Mouse (Mus musculus): ENCODE data around the gene Slc35g3. TPM values are rescaled to one million over a fixed set of nuclear protein-coding genes. Genes with fewer than 3 reads are reported as not detected.

The Slc35g3 gene
- polyA plus RNA-seq, 1 experiment = 0.26 TPM

DNA sequence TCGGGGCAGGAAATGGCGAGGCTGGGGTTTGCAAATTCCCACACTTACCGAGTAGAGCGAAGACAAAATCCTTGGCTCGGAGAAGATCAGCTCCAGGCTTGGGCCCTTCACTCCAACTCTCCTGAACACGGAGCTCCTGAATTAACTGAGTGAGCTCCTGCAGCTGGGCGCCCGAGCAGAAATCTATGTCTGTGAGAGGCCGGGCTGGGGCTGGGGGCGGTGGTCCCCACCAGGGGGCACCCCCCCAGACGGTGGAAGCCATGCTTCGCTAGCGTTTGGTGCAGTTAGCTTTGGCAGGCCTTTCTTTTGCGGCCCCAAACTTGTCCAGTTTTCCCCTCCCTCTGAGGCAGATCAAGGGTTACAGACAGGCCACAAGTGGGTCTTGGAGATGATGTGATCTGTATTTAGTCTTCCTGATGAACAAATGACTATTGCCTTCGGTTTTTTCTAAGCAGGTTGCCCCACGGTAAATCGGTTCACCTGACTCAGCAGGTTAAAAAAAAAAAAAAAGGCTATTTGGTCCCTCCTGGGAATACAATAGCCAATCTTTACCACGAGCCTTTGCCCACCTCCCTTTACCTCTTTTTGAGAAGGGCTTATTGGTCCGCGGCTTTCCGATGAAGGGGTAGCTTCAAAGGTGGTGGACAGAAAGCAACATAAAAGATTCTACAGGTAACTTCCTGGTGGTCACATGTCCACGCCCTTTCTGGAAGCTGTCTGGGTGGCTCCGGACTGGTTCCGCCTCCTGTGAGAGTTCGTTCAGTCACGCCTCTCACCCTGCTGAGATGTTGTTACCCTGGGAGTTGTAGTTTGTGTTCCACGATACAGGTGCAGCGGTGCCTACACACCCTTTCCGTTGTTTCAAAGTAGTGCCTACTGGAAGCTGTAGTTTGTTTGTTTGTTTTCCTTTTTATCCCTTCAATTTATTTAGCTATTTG lies 43.5 kb upstream of the Slc35g3 start, which contains the start of gene Tmem102:
Tmem102 (minus strand) TSS at position 653 of the 938 bp plus-strand sequence.
- Histone ChIP-seq H3K4me2 (ENCODE audit: low read depth) (no peak within 1 kb of the TSS), H3K4me3 (no peak within 1 kb of the TSS), H3ac (ENCODE audit: control insufficient read depth, insufficient read length) (no peak within 1 kb of the TSS), H3K79me2 (ENCODE audit: control insufficient read depth, insufficient read depth) (no peaks in the 10 kb centered on the region), H3K27me3 (ENCODE audit: control insufficient read depth, insufficient read depth, insufficient read length) (no peaks in the 10 kb centered on the region), H3K36me3 (ENCODE audit: control insufficient read depth, insufficient read depth) (no peaks in the 10 kb centered on the region)
- TF ChIP-seq POLR2AphosphoS2 (IDR thresholded peaks at IDR 0.05; ENCODE audit: insufficient read length, low read depth) = no peak
- TF ChIP-seq REST (IDR thresholded peaks at IDR 0.05; ENCODE audit: insufficient read depth, insufficient read length) = no peak
- TF ChIP-seq CEBPB (IDR thresholded peaks at IDR 0.05; ENCODE audit: insufficient read depth, poor library complexity, severe bottlenecking) = no peak
- no peak for TF ChIP-seq MAX (IDR thresholded peaks at IDR 0.05; ENCODE audit: low read depth)
- TF ChIP-seq TCF12 (IDR thresholded peaks at IDR 0.05; ENCODE audit: insufficient read depth, poor library complexity, severe bottlenecking) = no peak
- TF ChIP-seq POLR2A (IDR thresholded peaks at IDR 0.05; ENCODE audit: insufficient read length, low read depth) = no peak
- TF ChIP-seq USF1 (IDR thresholded peaks at IDR 0.05; ENCODE audit: low read depth) = no peak
- TF ChIP-seq MYOG (IDR thresholded peaks at IDR 0.05; ENCODE audit: control insufficient read depth in 1 of 3, insufficient read depth in 1 of 3, insufficient read length in 2 of 3, low read depth in 2 of 3) = no peak

DNA sequence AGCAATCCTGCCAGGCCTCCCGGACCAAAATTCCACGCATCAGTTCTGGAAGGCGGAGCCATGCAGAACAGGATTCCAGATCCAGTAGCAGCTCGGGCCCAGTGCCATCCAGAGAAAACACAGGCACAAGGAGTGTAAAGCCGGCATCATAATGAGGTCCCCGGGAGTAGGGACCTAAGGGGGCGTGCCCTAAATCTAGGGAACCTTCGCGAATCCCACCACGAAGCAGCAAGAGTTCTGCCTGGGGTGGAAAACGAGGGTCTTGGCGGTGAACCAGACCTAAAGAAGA lies 42.8 kb upstream of the Slc35g3 start:
- Histone ChIP-seq H3K4me3 (no peak overlapping the region), H3K79me2 (ENCODE audit: control insufficient read depth, insufficient read depth) (no peaks in the 10 kb centered on the region), H3K36me3 (ENCODE audit: control insufficient read depth, insufficient read depth) (no peaks in the 10 kb centered on the region), H3ac (ENCODE audit: control insufficient read depth, insufficient read length) (no peak overlapping the region), H3K4me2 (ENCODE audit: low read depth) (no peak overlapping the region), H3K27me3 (ENCODE audit: control insufficient read depth, insufficient read depth, insufficient read length) (no peaks in the 10 kb centered on the region)
- TF ChIP-seq POLR2A (IDR thresholded peaks at IDR 0.05; ENCODE audit: insufficient read length, low read depth) = no peak
- no peak for TF ChIP-seq REST (IDR thresholded peaks at IDR 0.05; ENCODE audit: insufficient read depth, insufficient read length)
- no peak for TF ChIP-seq SRF (IDR thresholded peaks at IDR 0.05; ENCODE audit: control insufficient read depth, insufficient read length, low read depth)
- TF ChIP-seq TCF3 (IDR thresholded peaks at IDR 0.05; ENCODE audit: insufficient read length, low read depth) = no peak
- TF ChIP-seq CEBPB (IDR thresholded peaks at IDR 0.05; ENCODE audit: insufficient read depth, poor library complexity, severe bottlenecking) = no peak

DNA sequence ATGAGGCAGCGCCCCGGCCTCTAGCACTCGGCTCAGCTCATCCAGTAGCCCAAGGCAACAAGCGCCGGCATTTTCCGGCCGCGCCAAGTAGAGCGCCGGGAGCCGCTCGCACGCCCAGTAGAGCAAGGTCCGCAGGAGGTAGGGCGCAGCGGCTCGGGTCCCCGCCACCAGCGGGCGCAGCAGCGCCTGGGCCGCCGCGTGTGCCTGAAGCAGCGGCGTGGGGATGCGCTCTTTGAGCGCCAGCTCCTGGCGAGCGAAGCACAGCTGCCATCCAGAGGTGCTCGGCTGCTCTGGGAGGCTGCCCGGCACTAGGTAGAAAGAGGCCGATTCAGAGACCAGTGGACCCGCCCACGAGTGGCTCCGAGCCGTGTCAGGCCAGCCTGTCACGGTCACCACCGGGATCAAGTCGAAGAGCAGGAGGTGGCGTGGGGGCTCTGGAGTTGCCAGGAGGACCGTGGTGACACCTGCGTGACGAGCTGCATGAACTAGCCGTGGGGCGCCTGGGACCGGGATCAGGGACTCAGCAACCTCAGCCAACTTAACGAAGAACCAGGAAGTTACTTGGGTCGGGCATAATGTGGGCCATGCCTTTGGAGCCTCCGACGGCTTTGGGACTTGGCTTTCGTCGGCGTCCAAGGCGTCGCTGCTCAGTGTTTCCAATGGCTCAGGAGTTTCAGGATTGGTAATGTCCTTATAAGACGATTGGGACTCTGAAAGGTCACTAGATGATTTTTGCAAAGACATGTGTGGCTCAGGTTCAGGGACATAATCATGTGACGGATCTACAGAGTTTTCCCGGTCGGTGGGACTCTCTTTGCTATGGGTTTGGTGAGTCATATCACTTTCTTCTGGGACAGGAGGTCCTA lies 42.3 kb upstream of the Slc35g3 start:
- no peaks in the 10 kb centered on the region for H3K79me2 ChIP-seq (ENCODE audit: control insufficient read depth, insufficient read depth)
- H3K4me3 ChIP-seq = peak overlapping the region; percentile 65
- H3ac ChIP-seq (ENCODE audit: control insufficient read depth, insufficient read length) = no peak overlapping the region
- no peaks in the 10 kb centered on the region for H3K36me3 ChIP-seq (ENCODE audit: control insufficient read depth, insufficient read depth)
- H3K27me3 ChIP-seq (ENCODE audit: control insufficient read depth, insufficient read depth, insufficient read length) = no peaks in the 10 kb centered on the region
- peak in 2 of 3 experiments; percentile 1 to 36 for TF ChIP-seq MYOD1 (IDR thresholded peaks at IDR 0.05; ENCODE audit: control insufficient read depth in 1 of 3, insufficient read length in 2 of 3, low read depth in 2 of 3)
- peak in 1 of 3 experiments; percentile 64 for TF ChIP-seq MYOG (IDR thresholded peaks at IDR 0.05; ENCODE audit: control insufficient read depth in 1 of 3, insufficient read depth in 1 of 3, insufficient read length in 2 of 3, low read depth in 2 of 3)
- no peak for TF ChIP-seq USF1 (IDR thresholded peaks at IDR 0.05; ENCODE audit: low read depth)
- peak; percentile 40 for TF ChIP-seq SRF (IDR thresholded peaks at IDR 0.05; ENCODE audit: control insufficient read depth, insufficient read length, low read depth)
- peak; percentile 50 for TF ChIP-seq POLR2A (IDR thresholded peaks at IDR 0.05; ENCODE audit: insufficient read length, low read depth)
- peak overlapping the region; percentile 99 for H3K4me2 ChIP-seq (ENCODE audit: low read depth)

DNA sequence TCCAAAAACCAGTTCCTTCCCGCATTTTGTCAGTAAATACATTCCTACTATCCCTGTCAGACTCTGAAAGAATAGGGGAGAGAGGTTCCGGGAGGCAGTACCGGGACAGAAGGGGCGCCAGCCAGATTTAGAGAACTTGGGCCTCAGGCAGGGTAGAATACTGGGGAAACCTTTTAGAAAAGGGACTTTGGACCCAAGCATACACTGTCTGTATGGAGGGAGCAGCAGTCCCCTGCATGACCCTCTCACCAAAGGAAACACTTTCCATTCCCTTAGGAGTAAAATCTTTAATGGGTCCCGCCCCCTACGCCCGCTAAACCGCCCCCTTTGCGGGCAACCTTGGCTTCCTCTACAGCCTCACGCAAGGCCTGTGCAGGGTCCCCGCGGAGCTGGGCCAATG lies 41.6 kb upstream of the Slc35g3 start:
- Histone ChIP-seq H3K27me3 (ENCODE audit: control insufficient read depth, insufficient read depth, insufficient read length) (no peaks in the 10 kb centered on the region), H3K36me3 (ENCODE audit: control insufficient read depth, insufficient read depth) (no peaks in the 10 kb centered on the region), H3K79me2 (ENCODE audit: control insufficient read depth, insufficient read depth) (no peaks in the 10 kb centered on the region), H3K4me3 (peak overlapping the region; percentile 65), H3ac (ENCODE audit: control insufficient read depth, insufficient read length) (peak overlapping the region; percentile 3), H3K4me2 (ENCODE audit: low read depth) (peak overlapping the region; percentile 99)
- TF ChIP-seq POLR2A (IDR thresholded peaks at IDR 0.05; ENCODE audit: insufficient read length, low read depth) = no peak
- TF ChIP-seq REST (IDR thresholded peaks at IDR 0.05; ENCODE audit: insufficient read depth, insufficient read length) = no peak
- no peak for TF ChIP-seq TCF12 (IDR thresholded peaks at IDR 0.05; ENCODE audit: insufficient read depth, poor library complexity, severe bottlenecking)
- no peak for TF ChIP-seq MYOD1 (IDR thresholded peaks at IDR 0.05; ENCODE audit: control insufficient read depth in 1 of 3, insufficient read length in 2 of 3, low read depth in 2 of 3)
- no peak for TF ChIP-seq MAX (IDR thresholded peaks at IDR 0.05; ENCODE audit: low read depth)

DNA sequence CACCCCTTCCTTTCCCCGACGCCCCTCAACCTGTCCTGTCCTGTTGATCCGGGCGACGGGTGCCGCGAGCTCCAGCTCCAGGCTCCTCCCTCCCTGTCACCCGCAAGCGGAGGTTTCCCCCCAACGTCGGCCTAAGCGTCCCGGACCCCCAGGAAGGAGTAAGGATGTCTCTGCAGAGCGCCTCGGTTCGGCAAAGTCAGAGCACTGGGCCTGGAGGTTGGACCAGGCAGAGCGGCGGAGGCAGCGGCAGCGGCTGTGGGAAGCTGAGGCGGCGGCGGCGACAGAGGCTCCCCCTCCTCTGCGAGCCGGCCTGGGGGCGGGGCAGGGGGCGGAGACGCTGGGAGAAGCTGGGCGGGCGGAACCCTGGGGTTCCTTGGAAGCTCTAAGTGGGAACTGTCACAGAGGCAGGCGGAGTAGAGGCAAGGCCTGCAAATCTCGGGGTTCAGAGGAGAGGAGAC lies 40.9 kb upstream of the Slc35g3 start:
- TF ChIP-seq POLR2A (IDR thresholded peaks at IDR 0.05; ENCODE audit: insufficient read length, low read depth) = peak; percentile 86
- TF ChIP-seq POLR2AphosphoS2 (IDR thresholded peaks at IDR 0.05; ENCODE audit: insufficient read length, low read depth) = peak; percentile 89
- peak in 1 of 3 experiments; percentile 31 for TF ChIP-seq MYOG (IDR thresholded peaks at IDR 0.05; ENCODE audit: control insufficient read depth in 1 of 3, insufficient read depth in 1 of 3, insufficient read length in 2 of 3, low read depth in 2 of 3)
- peak in 1 of 3 experiments; percentile 19 for TF ChIP-seq MYOD1 (IDR thresholded peaks at IDR 0.05; ENCODE audit: control insufficient read depth in 1 of 3, insufficient read length in 2 of 3, low read depth in 2 of 3)
- TF ChIP-seq MAX (IDR thresholded peaks at IDR 0.05; ENCODE audit: low read depth) = no peak
- Histone ChIP-seq H3K4me3 (peak overlapping the region; percentile 65), H3K36me3 (ENCODE audit: control insufficient read depth, insufficient read depth) (no peaks in the 10 kb centered on the region), H3K27me3 (ENCODE audit: control insufficient read depth, insufficient read depth, insufficient read length) (no peaks in the 10 kb centered on the region), H3ac (ENCODE audit: control insufficient read depth, insufficient read length) (peak overlapping the region; percentile 3), H3K79me2 (ENCODE audit: control insufficient read depth, insufficient read depth) (no peaks in the 10 kb centered on the region), H3K4me2 (ENCODE audit: low read depth) (peak overlapping the region; percentile 99)

Data from myocyte (in vitro differentiated cells).